14 mouse cellular contexts compared by ENCODE assay signal in the genomic region with DNA sequence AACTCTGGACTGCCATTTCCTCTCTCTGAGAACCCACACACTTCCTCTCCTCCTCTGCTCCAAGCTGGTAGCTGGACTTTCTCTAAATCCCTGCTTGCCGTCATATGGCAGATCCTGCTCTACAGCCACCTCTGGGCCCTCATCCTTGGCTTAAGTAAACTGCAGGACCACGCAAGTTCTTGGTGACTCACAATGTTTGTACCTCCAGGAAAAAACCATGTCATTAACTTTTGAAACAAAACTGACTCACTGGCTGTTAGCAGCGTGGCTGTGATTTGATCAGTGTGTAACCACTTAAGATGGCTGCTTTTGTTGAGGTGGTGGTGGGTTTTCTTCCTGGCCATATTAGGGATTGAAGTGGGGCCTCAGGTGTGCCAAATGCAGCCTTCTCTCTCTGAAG. TPM values are rescaled to one million over a fixed set of nuclear protein-coding genes. Genes with fewer than 3 reads are reported as not detected.
"Had no signal": no experiment of that assay in that cellular context is flagged by ENCODE, and none has a peak within 500 bp of the region (broad histone marks: within the 10 kb centered on the region; RNA-seq: fewer than 3 reads in every experiment).

No protein-coding gene starts in this region.

- H3K9ac ChIP-seq: limb, embryonic 12.5 days; liver, embryonic 13.5 days; liver, postnatal 0 days; lung, embryonic 15.5 days; midbrain, embryonic 13.5 days; stomach, embryonic 15.5 days had no signal

- H3K36me3 ChIP-seq: limb, embryonic 12.5 days; liver, embryonic 13.5 days; lung, embryonic 15.5 days; midbrain, embryonic 13.5 days; stomach, embryonic 15.5 days had no signal

- H3K9me3 ChIP-seq: limb, embryonic 12.5 days; liver, embryonic 13.5 days; lung, embryonic 15.5 days; midbrain, embryonic 13.5 days; stomach, embryonic 15.5 days had no signal

- H3K4me3 ChIP-seq: limb, embryonic 12.5 days; liver, embryonic 13.5 days; lung, embryonic 15.5 days; midbrain, embryonic 13.5 days; stomach, embryonic 15.5 days had no signal

- DNase-seq: kidney, adult 8-10 months; kidney, postnatal 36 days; layer of hippocampus, adult 9-11 months; layer of hippocampus, postnatal 36 days; liver; liver, embryonic 13.5 days; liver, postnatal 0 days; lung, postnatal 36 days; thymus, postnatal 4 days had no signal

- ATAC-seq: inflammation-experienced regulatory T-cells, adult 6 months; liver, postnatal 0 days; midbrain, embryonic 13.5 days had no signal

- H3K27ac ChIP-seq: limb, embryonic 12.5 days; liver, embryonic 13.5 days; lung, embryonic 15.5 days; midbrain, embryonic 13.5 days; stomach, embryonic 15.5 days had no signal

- H3K4me2 ChIP-seq: limb, embryonic 12.5 days; liver, embryonic 13.5 days; lung, embryonic 15.5 days; midbrain, embryonic 13.5 days; stomach, embryonic 15.5 days had no signal

- H3K27me3 ChIP-seq: limb, embryonic 12.5 days; liver, embryonic 13.5 days; lung, embryonic 15.5 days; midbrain, embryonic 13.5 days; stomach, embryonic 15.5 days had no signal

- H3K4me1 ChIP-seq: limb, embryonic 12.5 days; liver, embryonic 13.5 days; midbrain, embryonic 13.5 days had no signal

RNA-seq across cellular contexts. Expression of gene Cds1, which starts 19.4 kb away (rescaled TPM):
- polyA plus RNA-seq: inflammation-experienced regulatory T-cells, adult 6 months had no signal
